Mouse (Mus musculus) liver, embryonic 11.5 days (tissue): ENCODE measurements around the gene Slc25a33. TPM values are rescaled to one million over a fixed set of nuclear protein-coding genes. Genes with fewer than 3 reads are reported as not detected.

ENCODE experiments used
- ATAC-seq: fragments of 200-750 bp; cut with Nextera tagmentation; replicated peaks from 2 replicates; pipeline ENCODE4 v1.8.0; 2017; ENCODE audit warnings: moderate number of reproducible peaks, mild to moderate bottlenecking, moderate TSS enrichment, moderate library complexity; ENCODE audit not compliant: low FRiP score
- DNase-seq: peaks from one replicate; pipeline ENCODE4 v3.0.0-alpha.2; 2017; ENCODE audit warnings: low spot score
- H3K27ac ChIP-seq: fragments of 300-500 bp; sonication (generic); 2 replicates; pipeline ENCODE4 v1.5.1; 2014; ENCODE audit warnings: mild to moderate bottlenecking, low read depth, low read length, control low read depth
- H3K27me3 ChIP-seq: fragments of 300-500 bp; sonication (generic); replicated peaks from 2 replicates; pipeline ENCODE4 v1.6.1; 2014; ENCODE audit warnings: low read length, mixed read lengths; ENCODE audit not compliant: control insufficient read depth, insufficient read depth
- H3K36me3 ChIP-seq: fragments of 300-500 bp; sonication (generic); 2 replicates; pipeline ENCODE4 v1.6.1; 2014; ENCODE audit warnings: mild to moderate bottlenecking, low read length, moderate library complexity, mixed read lengths; ENCODE audit not compliant: control insufficient read depth, insufficient read depth
- H3K4me1 ChIP-seq: fragments of 300-500 bp; sonication (generic); replicated peaks from 2 replicates; pipeline ENCODE4 v1.6.1; 2014; ENCODE audit warnings: low read length, mixed read lengths; ENCODE audit not compliant: control insufficient read depth, insufficient read depth
- H3K4me2 ChIP-seq: fragments of 300-500 bp; sonication (generic); 2 replicates; pipeline ENCODE4 v1.6.1; 2014; ENCODE audit warnings: mild to moderate bottlenecking, control low read depth, moderate library complexity
- H3K4me3 ChIP-seq: fragments of 300-500 bp; sonication (generic); 2 replicates; pipeline ENCODE4 v1.5.1; 2014; ENCODE audit warnings: low read depth, low read length, control low read depth
- H3K9ac ChIP-seq: fragments of 300-500 bp; sonication (generic); 2 replicates; pipeline ENCODE4 v1.6.1; 2014; ENCODE audit warnings: low read depth, low read length, control low read depth
- H3K9me3 ChIP-seq: fragments of 300-500 bp; sonication (generic); 2 replicates; pipeline ENCODE4 v1.6.1; 2016; ENCODE audit warnings: low read length, inconsistent platforms, mixed read lengths; ENCODE audit not compliant: control insufficient read depth
- WGBS: fragments of 180-500 bp; shearing (Covaris S2); extraction: QIAGEN DNeasy Blood & Tissue Kit; methylation state at CpG from one replicate; pipeline ENCODE4 v1.1.7; 2014; 5-methylcytosine and 5-hydroxymethylcytosine counted together
- polyA plus RNA-seq: library from polyadenylated mRNA; unstranded; fragments of >200 nt; fragmentation: Nextera tagmentation; extraction: Ambion mirVana; gene quantifications from 2 replicates; pipeline ENCODE4 v1.2.1, GENCODE M21; 2014

Slc25a33 gene
- polyA plus RNA-seq, 1 experiment from 2014 or later, result 23.2 TPM

DNA sequence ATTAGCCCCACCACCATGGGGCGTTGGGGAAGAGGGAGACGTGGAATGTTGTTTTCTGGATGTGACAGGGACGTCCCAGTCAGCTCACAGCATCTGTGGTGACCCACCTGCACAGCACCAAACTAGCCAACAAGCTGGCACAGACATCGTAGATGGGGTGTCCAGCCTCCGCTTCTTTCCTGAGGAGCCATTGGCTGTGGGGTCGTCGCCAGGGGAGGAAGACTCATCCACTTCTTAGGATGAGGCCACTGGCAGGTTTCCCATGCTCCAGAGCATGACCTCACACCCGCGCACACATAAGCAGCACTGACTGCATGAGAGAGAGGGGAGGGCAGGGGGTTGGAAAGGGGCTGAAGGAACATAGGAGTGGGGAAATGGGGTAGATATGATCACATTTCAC is 5.9 kb upstream of the Slc25a33 start:
- Histone ChIP-seq H3K27me3 (no peaks in the 10 kb centered on the region), H3K4me1 (peaks cover 17% of the 10 kb centered on the region), H3K9me3 (no peaks in the 10 kb centered on the region), H3K9ac (no peak overlapping the region), H3K4me2 (no peak overlapping the region), H3K27ac (no peak overlapping the region), H3K36me3 (no peaks in the 10 kb centered on the region), H3K4me3 (no peak overlapping the region)
- DNase-seq, result no peak
- ATAC-seq, result no peak
- WGBS, result 83% methylated on average over 9 of the region's 9 CpGs

DNA sequence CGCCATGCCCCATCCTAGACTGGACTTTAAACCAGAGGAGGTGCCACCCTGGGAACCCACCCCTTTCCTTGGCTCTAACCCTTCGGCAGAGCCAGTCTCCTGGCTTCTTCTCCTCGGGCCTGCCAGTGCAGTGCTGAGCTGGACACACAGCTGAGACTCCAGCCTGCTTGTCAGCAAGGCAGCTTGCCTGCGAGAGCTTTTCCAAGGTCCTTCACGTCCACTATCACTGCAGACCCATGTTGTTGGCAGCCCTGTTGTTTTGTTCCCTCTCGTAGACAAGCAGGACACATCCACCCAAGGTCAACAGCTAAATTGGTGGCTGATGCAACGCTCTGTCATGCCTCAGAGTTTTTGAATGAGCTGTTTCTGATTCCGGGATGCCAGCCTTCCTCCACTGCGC is 3.0 kb upstream of the Slc25a33 start:
- H3K4me2 ChIP-seq, result no peak overlapping the region
- DNase-seq, result no peak
- H3K9me3 ChIP-seq, result no peaks in the 10 kb centered on the region
- ATAC-seq, result no peak
- no peak overlapping the region for H3K4me3 ChIP-seq
- H3K36me3 ChIP-seq, result no peaks in the 10 kb centered on the region
- no peak overlapping the region for H3K9ac ChIP-seq
- no peaks in the 10 kb centered on the region for H3K27me3 ChIP-seq
- H3K27ac ChIP-seq, result no peak overlapping the region
- WGBS, result 73% methylated on average over 9 of the region's 9 CpGs
- peaks cover 27% of the 10 kb centered on the region for H3K4me1 ChIP-seq

- WGBS, result 33% methylated on average over 8 of the region's 8 CpGs
- no peak overlapping the region for H3K4me2 ChIP-seq
These were observed 1.8 kb upstream of the Slc25a33 start for GRCm38 (mm10) chr4:149775760-149776362.

DNA sequence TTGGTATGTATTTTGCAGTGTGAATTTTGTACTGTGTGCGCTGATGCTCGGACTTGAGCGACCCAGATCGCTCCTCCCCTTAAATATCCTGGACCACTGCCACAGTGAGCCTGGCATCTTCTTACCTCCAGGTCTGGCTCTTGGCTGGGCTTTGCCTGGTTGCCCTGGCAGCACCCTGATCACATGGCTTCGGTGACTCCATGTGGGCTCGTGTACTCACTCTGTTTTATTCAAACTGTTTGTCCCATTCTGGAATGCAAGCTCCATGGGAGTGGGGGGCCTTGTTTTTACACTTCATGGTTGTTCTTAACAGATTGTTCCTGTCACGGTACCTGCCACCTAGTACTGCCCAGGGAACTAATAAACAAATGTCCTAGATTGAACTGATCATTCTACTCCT is 1.3 kb upstream of the Slc25a33 start:
- Histone ChIP-seq H3K4me2 (no peak overlapping the region), H3K27ac (no peak overlapping the region), H3K27me3 (no peaks in the 10 kb centered on the region), H3K9ac (no peak overlapping the region), H3K4me3 (no peak overlapping the region), H3K9me3 (no peaks in the 10 kb centered on the region), H3K36me3 (no peaks in the 10 kb centered on the region), H3K4me1 (peaks cover 19% of the 10 kb centered on the region)
- WGBS, result 74% methylated on average over 7 of the region's 7 CpGs
- no peak for ATAC-seq
- DNase-seq, result no peak

More at GRCm38 (mm10) chr4:149775760-149776362, 1.8 kb upstream of the Slc25a33 start:
- Histone ChIP-seq H3K27me3 (no peaks in the 10 kb centered on the region), H3K4me3 (no peak overlapping the region), H3K4me1 (peaks cover 23% of the 10 kb centered on the region), H3K9me3 (no peaks in the 10 kb centered on the region), H3K9ac (no peak overlapping the region), H3K36me3 (no peaks in the 10 kb centered on the region), H3K27ac (no peak overlapping the region)
- DNase-seq (no peak), ATAC-seq (no peak)

DNA sequence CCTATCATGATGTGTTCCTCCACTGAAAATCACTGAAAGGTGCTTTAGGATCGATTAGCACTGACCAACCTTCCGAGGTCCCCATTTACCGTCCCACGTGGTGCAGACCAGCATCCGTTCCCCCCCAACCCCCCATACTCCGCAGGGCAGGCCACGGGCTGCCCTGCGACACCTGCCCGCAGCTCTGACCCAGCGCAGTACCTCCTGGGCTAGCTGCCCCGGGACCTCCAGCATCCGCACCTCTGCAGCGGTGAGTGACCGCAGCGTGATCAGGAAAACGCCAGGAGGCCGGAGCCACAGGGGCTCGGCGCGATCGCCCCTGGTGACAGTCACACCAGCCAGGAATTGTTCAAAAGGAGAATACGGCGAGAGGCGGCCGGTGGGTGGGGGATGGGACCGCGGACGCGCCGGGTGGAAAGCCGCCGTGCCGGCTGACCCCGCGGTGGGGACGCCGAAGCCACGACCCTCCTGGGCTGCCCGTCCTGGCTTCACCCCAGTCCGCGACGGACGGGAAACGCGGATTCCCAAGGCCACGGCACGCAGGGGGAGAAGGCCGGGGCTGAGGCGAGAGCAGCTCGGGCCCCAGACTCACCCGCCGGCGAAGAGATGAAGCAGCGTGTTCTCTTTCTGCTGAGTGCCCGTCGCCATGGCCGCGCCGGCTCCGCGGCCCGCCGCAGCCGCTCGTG is 526 bp downstream of the Slc25a33 start:
- Histone ChIP-seq H3K36me3 (no peaks in the 10 kb centered on the region), H3K9ac (peak overlapping the region; percentile 81), H3K27ac (peak overlapping the region; percentile 57; the same call in 1 of the 2 replicates), H3K4me1 (peaks cover 12% of the 10 kb centered on the region; the same call in 1 of the 2 replicates), H3K9me3 (no peaks in the 10 kb centered on the region), H3K4me2 (peak overlapping the region; percentile 90), H3K27me3 (no peaks in the 10 kb centered on the region), H3K4me3 (peak overlapping the region; percentile 70)
- WGBS, result under 1% methylated on average over 63 of the region's 65 CpGs
- ATAC-seq (peak; percentile 22; the same call in 1 of the 2 replicates), DNase-seq (peak; percentile 78)

DNA sequence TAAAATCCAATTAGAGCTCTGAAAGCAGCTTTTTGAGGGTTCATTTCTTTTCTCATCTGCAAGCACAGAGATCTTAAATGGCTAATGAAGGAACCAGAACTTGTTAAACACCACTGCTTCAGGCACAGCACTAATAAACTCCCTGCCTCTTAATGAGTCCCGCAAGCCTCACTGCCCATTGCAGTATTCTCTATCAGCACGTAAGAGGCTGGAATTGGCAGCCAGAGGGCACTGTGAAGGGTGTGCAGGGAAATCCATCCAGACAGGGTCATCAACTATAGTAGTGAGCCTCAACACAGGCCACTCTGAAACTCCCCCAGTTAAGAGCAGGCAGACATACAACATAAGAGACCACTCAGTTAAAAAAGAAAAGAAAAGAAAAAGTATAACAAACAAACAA is 1.7 kb downstream of the Slc25a33 start:
- Histone ChIP-seq H3K4me3 (peak overlapping the region; percentile 9; the same call in 1 of the 2 replicates), H3K4me1 (peaks cover 12% of the 10 kb centered on the region; the same call in 1 of the 2 replicates), H3K9me3 (no peaks in the 10 kb centered on the region), H3K4me2 (peak overlapping the region; percentile 90), H3K27me3 (no peaks in the 10 kb centered on the region), H3K9ac (no peak overlapping the region), H3K36me3 (no peaks in the 10 kb centered on the region), H3K27ac (no peak overlapping the region)
- ATAC-seq, result no peak
- 36% methylated on average over 2 of the region's 2 CpGs for whole genome bisulfite sequencing
- DNase-seq, result no peak

GRCm38 (mm10) chr4:149765201-149765600 is 8.9 kb downstream of the Slc25a33 start:
- Histone ChIP-seq H3K9me3 (no peaks in the 10 kb centered on the region), H3K27ac (no peak overlapping the region), H3K36me3 (no peaks in the 10 kb centered on the region; the same call in 1 of the 2 replicates), H3K4me1 (no peaks in the 10 kb centered on the region), H3K27me3 (no peaks in the 10 kb centered on the region), H3K9ac (no peak overlapping the region), H3K4me2 (no peak overlapping the region), H3K4me3 (no peak overlapping the region)
- 87% methylated on average over 5 of the region's 5 CpGs for WGBS
- ATAC-seq (no peak), DNase-seq (no peak)

DNA sequence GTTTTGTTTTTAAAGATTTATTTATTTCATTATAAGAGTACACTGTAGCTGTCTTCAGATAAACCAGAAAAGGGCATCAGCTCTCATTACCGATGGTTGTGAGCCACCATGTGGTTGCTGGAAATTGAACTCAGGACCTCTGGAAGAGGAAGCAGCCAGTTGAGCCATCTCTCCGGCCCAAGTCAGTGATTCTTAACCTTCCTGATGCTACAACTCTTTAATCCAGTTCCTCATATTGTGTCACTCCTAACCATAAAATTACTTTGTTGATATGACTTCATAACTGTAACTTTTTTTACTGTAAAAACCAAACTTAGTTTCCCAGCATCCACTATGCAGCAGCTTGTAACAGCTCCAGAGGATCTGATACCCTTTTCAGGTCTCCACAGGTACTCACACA is 10.7 kb downstream of the Slc25a33 start:
- DNase-seq, result no peak
- H3K4me3 ChIP-seq, result no peak overlapping the region

DNA sequence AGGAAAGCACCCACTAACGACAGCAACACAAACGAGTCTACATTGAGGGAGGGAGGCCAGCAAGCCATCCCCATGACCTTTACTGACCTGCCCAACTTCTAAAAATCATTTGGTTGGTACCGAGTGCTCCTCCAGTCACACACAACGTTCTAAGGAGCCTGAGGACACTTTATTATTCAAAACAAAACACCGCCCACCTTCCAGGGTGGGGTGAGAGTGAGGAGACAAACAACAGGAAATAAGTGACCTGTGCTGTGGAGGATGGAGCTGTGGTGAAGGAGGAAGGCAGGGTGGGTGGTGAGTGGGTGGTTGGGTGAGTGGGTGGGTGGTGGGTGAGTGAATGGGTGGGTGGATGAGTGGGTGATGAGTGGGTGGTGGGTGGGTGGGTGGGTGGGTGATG is 14.6 kb downstream of the Slc25a33 start:
- 72% methylated on average over 5 of the region's 5 CpGs for WGBS
- Histone ChIP-seq H3K4me2 (no peak overlapping the region), H3K4me1 (no peaks in the 10 kb centered on the region), H3K9me3 (no peaks in the 10 kb centered on the region), H3K4me3 (no peak overlapping the region), H3K27ac (no peak overlapping the region), H3K27me3 (no peaks in the 10 kb centered on the region), H3K36me3 (peaks cover 2% of the 10 kb centered on the region; the same call in 1 of the 2 replicates), H3K9ac (no peak overlapping the region)
- DNase-seq (no peak), ATAC-seq (no peak)

More for the DNA sequence above, 10.7 kb downstream of the Slc25a33 start:
- H3K4me2 ChIP-seq, result no peak overlapping the region
- H3K27ac ChIP-seq, result no peak overlapping the region
- WGBS, result 69% methylated on average over 2 of the region's 2 CpGs
- H3K27me3 ChIP-seq, result no peaks in the 10 kb centered on the region
- no peaks in the 10 kb centered on the region; the same call in 1 of the 2 replicates for H3K36me3 ChIP-seq
- no peaks in the 10 kb centered on the region for H3K9me3 ChIP-seq
- H3K9ac ChIP-seq, result no peak overlapping the region
- no peaks in the 10 kb centered on the region for H3K4me1 ChIP-seq
- ATAC-seq, result no peak
